Mouse (Mus musculus): ENCODE measurements around the gene Wdr59. TPM values are rescaled to one million over a fixed set of nuclear protein-coding genes. Genes with fewer than 3 reads are reported as not detected.
A peak's percentile ranks its signal among the peaks of the same experiment; 100 is the strongest.

Gene Wdr59
- polyA plus RNA-seq (2016; fragmentation: Nextera tagmentation; extraction: Ambion mirVana), result 5.7 and 5.9 TPM in 2 replicates

GRCm38 (mm10) chr8:111521713-111522429 lies at the start of gene Wdr59:
TSS of gene Wdr59 (minus strand) at chr8:111522092.
- Histone ChIP-seq H3K9me3 (no peaks in the 10 kb centered on the region), H3K4me1 (peaks cover 11% of the 10 kb centered on the region), H3K36me3 (replicated peaks) (no peaks in the 10 kb centered on the region), H3K27ac (no peak within 1 kb of the TSS), H3K4me2 (peak within 1 kb of the TSS; percentile 73), H3K9ac (peak within 1 kb of the TSS; percentile 44), H3K4me3 (replicated peaks) (peak within 1 kb of the TSS; percentile 61), H3K27me3 (no peaks in the 10 kb centered on the region)
- peak; percentile 99 for ATAC-seq (ENCODE audit: low FRiP score)
- under 1% methylated on average over 34 of the region's 34 CpGs for WGBS

- no peak for ATAC-seq (ENCODE audit: low FRiP score)
- no peak overlapping the region for H3K9ac ChIP-seq
- no peaks in the 10 kb centered on the region for H3K9me3 ChIP-seq
- H3K4me2 ChIP-seq, result no peak overlapping the region
- 0 out of 2 replicates have a peak overlapping the region, but pooled peaks have one; percentile 13 for H3K27ac ChIP-seq
- H3K36me3 ChIP-seq (replicated peaks), result no peaks in the 10 kb centered on the region; the same call in none of the 2 replicates
- peaks cover 45% of the 10 kb centered on the region for H3K4me1 ChIP-seq
- no peak overlapping the region for H3K4me3 ChIP-seq (replicated peaks)
- H3K27me3 ChIP-seq, result no peaks in the 10 kb centered on the region
- 90% methylated on average over 10 of the region's 10 CpGs for WGBS
Measured at GRCm38 (mm10) chr8:111571661-111572060, 49.8 kb upstream of the Wdr59 start.

- H3K27me3 ChIP-seq, result no peaks in the 10 kb centered on the region
- H3K4me2 ChIP-seq, result no peak overlapping the region
- H3K4me3 ChIP-seq (replicated peaks), result no peak overlapping the region
- no peaks in the 10 kb centered on the region for H3K9me3 ChIP-seq
- no peak for ATAC-seq (ENCODE audit: low FRiP score)
- peaks cover 57% of the 10 kb centered on the region for H3K4me1 ChIP-seq
- 64% methylated on average over 2 of the region's 2 CpGs for WGBS
- H3K36me3 ChIP-seq (replicated peaks), result no peaks in the 10 kb centered on the region; the same call in 1 of the 2 replicates
- peak overlapping the region; percentile 46; the same call in 1 of the 2 replicates for H3K27ac ChIP-seq
- no peak overlapping the region for H3K9ac ChIP-seq
Measured at GRCm38 (mm10) chr8:111570432-111570831, 48.5 kb upstream of the Wdr59 start.

GRCm38 (mm10) chr8:111569926-111570325 lies 48.0 kb upstream of the Wdr59 start:
- H3K36me3 ChIP-seq (replicated peaks), result no peaks in the 10 kb centered on the region
- H3K4me1 ChIP-seq, result peaks cover 57% of the 10 kb centered on the region
- no peak overlapping the region for H3K4me2 ChIP-seq
- ATAC-seq (ENCODE audit: low FRiP score), result no peak
- no peaks in the 10 kb centered on the region for H3K9me3 ChIP-seq
- WGBS, result 86% methylated on average over 4 of the region's 4 CpGs
- H3K27me3 ChIP-seq, result no peaks in the 10 kb centered on the region
- H3K9ac ChIP-seq, result no peak overlapping the region
- no peak overlapping the region for H3K27ac ChIP-seq
- H3K4me3 ChIP-seq (replicated peaks), result no peak overlapping the region

GRCm38 (mm10) chr8:111568029-111568428 lies 46.1 kb upstream of the Wdr59 start:
- WGBS, result 73% methylated on average over 3 of the region's 3 CpGs

GRCm38 (mm10) chr8:111567571-111567970 lies 45.7 kb upstream of the Wdr59 start:
- H3K9ac ChIP-seq, result no peak overlapping the region
- H3K4me3 ChIP-seq (replicated peaks), result no peak overlapping the region
- peaks cover 45% of the 10 kb centered on the region for H3K4me1 ChIP-seq
- H3K36me3 ChIP-seq (replicated peaks), result no peaks in the 10 kb centered on the region
- no peak overlapping the region for H3K27ac ChIP-seq
- H3K9me3 ChIP-seq, result no peaks in the 10 kb centered on the region
- ATAC-seq (ENCODE audit: low FRiP score), result no peak
- H3K4me2 ChIP-seq, result no peak overlapping the region
- no peaks in the 10 kb centered on the region for H3K27me3 ChIP-seq
- WGBS, result 72% methylated on average over 3 of the region's 3 CpGs

More at GRCm38 (mm10) chr8:111568029-111568428, 46.1 kb upstream of the Wdr59 start:
- H3K36me3 ChIP-seq (replicated peaks), result no peaks in the 10 kb centered on the region
- no peak overlapping the region for H3K4me2 ChIP-seq
- ATAC-seq (ENCODE audit: low FRiP score), result no peak
- no peak overlapping the region for H3K27ac ChIP-seq
- peaks cover 50% of the 10 kb centered on the region for H3K4me1 ChIP-seq
- no peak overlapping the region for H3K9ac ChIP-seq
- no peak overlapping the region for H3K4me3 ChIP-seq (replicated peaks)
- H3K27me3 ChIP-seq, result no peaks in the 10 kb centered on the region
- H3K9me3 ChIP-seq, result no peaks in the 10 kb centered on the region

GRCm38 (mm10) chr8:111566326-111566725 lies 44.4 kb upstream of the Wdr59 start:
- no peaks in the 10 kb centered on the region for H3K9me3 ChIP-seq
- no peaks in the 10 kb centered on the region for H3K27me3 ChIP-seq
- H3K36me3 ChIP-seq (replicated peaks), result no peaks in the 10 kb centered on the region
- no peak overlapping the region for H3K4me3 ChIP-seq (replicated peaks)
- peaks cover 35% of the 10 kb centered on the region for H3K4me1 ChIP-seq
- no peak for ATAC-seq (ENCODE audit: low FRiP score)
- H3K27ac ChIP-seq, result no peak overlapping the region
- no peak overlapping the region for H3K4me2 ChIP-seq
- H3K9ac ChIP-seq, result no peak overlapping the region
- WGBS, result 71% methylated on average over 9 of the region's 9 CpGs

GRCm38 (mm10) chr8:111565784-111566191 lies 43.9 kb upstream of the Wdr59 start:
- ATAC-seq (ENCODE audit: low FRiP score), result no peak
- Histone ChIP-seq H3K4me3 (replicated peaks) (no peak overlapping the region), H3K9ac (no peak overlapping the region), H3K9me3 (no peaks in the 10 kb centered on the region), H3K27me3 (no peaks in the 10 kb centered on the region), H3K4me2 (no peak overlapping the region), H3K4me1 (peaks cover 35% of the 10 kb centered on the region), H3K36me3 (replicated peaks) (no peaks in the 10 kb centered on the region), H3K27ac (no peak overlapping the region)
- 25% methylated on average over 5 of the region's 5 CpGs for WGBS

- H3K9me3 ChIP-seq, result no peaks in the 10 kb centered on the region
- H3K27ac ChIP-seq, result no peak overlapping the region
- no peak overlapping the region for H3K9ac ChIP-seq
- 86% methylated on average over 2 of the region's 2 CpGs for WGBS
- H3K27me3 ChIP-seq, result no peaks in the 10 kb centered on the region
- ATAC-seq (ENCODE audit: low FRiP score), result no peak
- no peak overlapping the region for H3K4me2 ChIP-seq
- peaks cover 31% of the 10 kb centered on the region for H3K4me1 ChIP-seq
- H3K4me3 ChIP-seq (replicated peaks), result no peak overlapping the region
- no peaks in the 10 kb centered on the region for H3K36me3 ChIP-seq (replicated peaks)
Measured at GRCm38 (mm10) chr8:111564093-111564492, 42.2 kb upstream of the Wdr59 start.

- Histone ChIP-seq H3K27ac (no peak overlapping the region), H3K4me3 (replicated peaks) (no peak overlapping the region), H3K36me3 (replicated peaks) (no peaks in the 10 kb centered on the region), H3K9me3 (no peaks in the 10 kb centered on the region), H3K27me3 (no peaks in the 10 kb centered on the region), H3K4me1 (peaks cover 35% of the 10 kb centered on the region), H3K9ac (no peak overlapping the region), H3K4me2 (no peak overlapping the region)
- no peak for ATAC-seq (ENCODE audit: low FRiP score)
- 93% methylated on average over 4 of the region's 4 CpGs for WGBS
Measured at GRCm38 (mm10) chr8:111563687-111564086, 41.8 kb upstream of the Wdr59 start.

GRCm38 (mm10) chr8:111563075-111563474 lies 41.2 kb upstream of the Wdr59 start:
- Histone ChIP-seq H3K27me3 (no peaks in the 10 kb centered on the region), H3K4me3 (replicated peaks) (no peak overlapping the region), H3K36me3 (replicated peaks) (no peaks in the 10 kb centered on the region), H3K4me2 (no peak overlapping the region), H3K9ac (no peak overlapping the region), H3K4me1 (peaks cover 32% of the 10 kb centered on the region), H3K27ac (no peak overlapping the region), H3K9me3 (no peaks in the 10 kb centered on the region)
- WGBS, result 94% methylated on average over 5 of the region's 5 CpGs
- ATAC-seq (ENCODE audit: low FRiP score), result no peak

GRCm38 (mm10) chr8:111562274-111562803 lies 40.4 kb upstream of the Wdr59 start:
- Histone ChIP-seq H3K4me2 (no peak overlapping the region), H3K27me3 (no peaks in the 10 kb centered on the region), H3K4me1 (peaks cover 27% of the 10 kb centered on the region), H3K9me3 (no peaks in the 10 kb centered on the region), H3K9ac (no peak overlapping the region), H3K4me3 (replicated peaks) (no peak overlapping the region), H3K36me3 (replicated peaks) (no peaks in the 10 kb centered on the region), H3K27ac (no peak overlapping the region)
- 95% methylated on average over 5 of the region's 5 CpGs for WGBS
- ATAC-seq (ENCODE audit: low FRiP score), result no peak

- Histone ChIP-seq H3K4me2 (no peak overlapping the region), H3K36me3 (replicated peaks) (no peaks in the 10 kb centered on the region), H3K27me3 (no peaks in the 10 kb centered on the region), H3K4me1 (peaks cover 30% of the 10 kb centered on the region), H3K9me3 (no peaks in the 10 kb centered on the region), H3K4me3 (replicated peaks) (no peak overlapping the region), H3K9ac (no peak overlapping the region), H3K27ac (no peak overlapping the region)
- ATAC-seq (ENCODE audit: low FRiP score), result no peak
- WGBS, result 87% methylated on average over 4 of the region's 4 CpGs
Measured at GRCm38 (mm10) chr8:111561824-111562223, 39.9 kb upstream of the Wdr59 start.

Data from forebrain, embryonic 12.5 days (tissue).